Mouse (Mus musculus): ENCODE data around the gene Gm28778. TPM values are rescaled to one million over a fixed set of nuclear protein-coding genes. Genes with fewer than 3 reads are reported as not detected.

Gm28778 gene
- 0.30 and 0.39 TPM in 2 replicates for polyA plus RNA-seq (2021; fragmentation: Nextera tagmentation)
- long read RNA-seq, experiment 1, partial matches to known transcripts = 0 of 2 reads
- long read RNA-seq, experiment 1, other reads (novel, unspliced or antisense) = 2 of 2 reads
- long read RNA-seq, experiment 2 = 0 reads

DNA sequence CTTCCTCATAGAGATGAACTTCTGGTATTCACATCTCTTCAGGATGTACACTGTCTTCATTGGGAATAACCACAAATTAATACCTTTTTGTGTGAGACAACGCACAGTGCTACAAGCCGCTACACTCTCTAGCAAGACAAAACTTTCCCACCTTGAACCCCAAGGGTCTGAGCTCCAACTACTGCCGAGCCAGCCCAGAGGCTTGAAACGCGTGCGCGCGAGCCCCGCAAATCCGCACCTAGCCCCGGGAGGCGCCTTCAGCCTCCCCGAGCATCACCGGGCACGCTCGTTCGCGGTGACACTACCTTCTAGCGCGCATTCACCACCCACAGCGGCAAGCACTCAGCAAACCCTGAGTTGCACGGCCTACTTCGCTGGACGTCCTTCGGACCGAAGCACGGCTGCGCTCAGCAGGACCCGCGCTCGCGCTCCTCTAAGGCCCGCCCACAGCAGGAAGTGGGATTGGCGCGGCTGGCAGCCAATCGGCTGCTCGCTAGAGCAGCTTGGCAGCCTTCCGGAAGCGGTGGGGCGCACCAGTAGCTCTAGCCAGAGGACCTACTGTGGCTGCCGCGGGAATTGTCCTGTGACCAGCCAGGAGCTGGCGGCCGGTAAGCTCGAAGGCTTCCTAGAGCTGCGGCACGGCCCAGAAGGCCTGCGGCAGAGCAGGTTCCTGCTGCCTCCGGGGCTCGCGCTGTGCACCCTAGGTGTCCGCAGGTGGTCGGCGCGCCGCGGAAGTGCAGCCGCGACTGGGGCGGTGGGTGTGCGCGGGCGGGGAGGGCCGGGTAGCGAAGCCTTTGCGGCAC, at the start of gene Gm28778, which contains the start of the genes Pms1 and Ormdl1:
Gene Gm28778, plus strand, starts transcription at position 531 of the 803 bp plus-strand sequence.
Gene Pms1, minus strand, starts transcription at position 438 of the 803 bp plus-strand sequence.
Gene Ormdl1, plus strand, starts transcription at position 515 of the 803 bp plus-strand sequence.

DNA sequence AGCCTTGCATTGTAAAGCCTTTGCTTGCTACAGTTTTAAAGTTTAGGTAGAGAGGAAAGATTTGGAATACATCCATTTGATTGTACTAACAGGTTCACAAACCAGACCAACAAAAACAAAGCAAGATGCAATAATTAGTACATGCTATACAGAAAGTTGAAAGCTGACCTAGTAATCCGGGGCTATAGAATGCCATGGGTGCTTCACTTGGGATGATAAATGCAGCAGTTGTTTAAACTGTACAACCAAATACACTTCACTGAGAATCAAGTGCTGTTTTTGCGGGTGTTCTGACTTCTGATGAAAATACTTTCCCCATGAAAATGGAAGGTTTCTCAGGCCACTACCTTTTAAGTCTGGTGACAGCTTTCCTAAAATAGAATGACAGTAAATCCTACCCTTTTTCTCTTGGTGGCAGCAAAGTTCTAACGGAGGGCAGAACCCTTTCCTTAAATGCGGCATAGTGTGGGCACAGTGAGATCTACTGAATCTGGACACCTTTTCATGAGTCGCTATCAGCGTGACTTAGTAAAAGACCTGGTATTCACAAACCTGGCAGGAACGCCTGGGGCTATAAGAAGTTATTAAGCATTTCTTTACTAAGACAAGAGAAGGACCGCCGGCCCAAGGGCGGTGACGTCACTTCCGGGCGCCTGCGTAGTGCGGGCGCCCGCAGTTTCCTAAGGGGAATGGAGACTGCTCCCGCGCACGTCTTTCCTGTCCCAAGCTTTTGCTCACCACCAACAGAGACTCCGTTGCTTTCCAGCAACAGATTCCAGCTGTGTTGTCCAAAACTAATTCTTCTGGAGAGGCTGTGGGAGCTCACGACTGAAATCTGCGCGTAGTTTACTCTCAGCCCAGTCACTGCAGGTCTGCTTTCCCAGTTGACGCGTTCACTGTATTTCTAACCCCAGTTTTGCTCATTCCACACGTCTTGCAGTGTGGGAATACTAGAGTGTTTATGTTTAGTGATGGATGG, 16.4 kb downstream of the Gm28778 start, which contains the start of gene Osgepl1:
Gene Osgepl1, plus strand, starts transcription at position 636 of the 979 bp plus-strand sequence.

DNA sequence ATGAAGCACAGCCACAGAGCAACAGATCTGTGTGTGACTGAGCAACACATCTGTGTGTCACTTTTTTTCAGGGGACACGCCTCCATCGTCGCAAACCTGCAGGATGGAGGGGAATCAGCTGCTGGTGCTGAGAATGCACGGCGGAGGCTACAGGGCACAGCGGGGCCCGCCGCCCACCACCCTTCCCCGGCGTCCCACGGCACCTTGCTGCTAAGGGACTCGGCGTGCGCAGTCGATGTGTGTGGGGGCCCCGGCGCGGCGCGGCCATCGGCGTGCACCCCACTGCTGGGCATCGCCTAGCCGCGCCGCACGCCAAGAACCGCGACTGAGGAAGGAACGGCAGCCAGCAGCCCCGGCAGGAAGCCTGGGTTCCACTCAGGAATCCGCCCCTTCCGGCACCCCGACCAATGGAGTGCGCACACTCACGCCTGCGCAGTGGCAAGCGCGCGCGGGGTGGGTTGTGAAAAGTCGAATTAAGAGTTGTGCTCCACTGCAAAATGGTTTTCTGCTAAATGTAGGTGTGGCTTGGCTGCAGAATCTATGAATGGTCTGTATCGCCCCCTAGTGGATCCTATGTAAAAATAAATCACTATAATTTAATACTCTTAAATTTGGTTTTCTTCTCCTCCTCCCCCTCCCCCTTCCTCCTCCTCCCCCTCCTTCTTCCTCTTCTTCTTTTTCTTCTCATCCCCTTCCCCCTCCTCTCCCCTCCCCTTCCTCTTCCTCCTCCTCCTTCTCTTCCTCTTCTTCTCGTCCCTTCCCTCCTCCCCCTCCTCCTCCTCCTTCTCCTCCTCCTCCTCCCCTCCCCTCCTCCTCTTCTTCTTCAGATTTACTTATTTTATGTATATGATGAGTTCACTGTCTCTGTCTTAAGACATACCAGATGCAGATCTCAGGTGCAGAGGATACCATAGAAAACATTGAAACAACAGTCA, 55.7 kb downstream of the Gm28778 start, which contains the start of the genes Asdurf, Gm28551 and Asnsd1:
Gene Asdurf, minus strand, starts transcription at position 293 of the 935 bp plus-strand sequence.
Gene Gm28551, minus strand, starts transcription at position 341 of the 935 bp plus-strand sequence.
Gene Asnsd1, minus strand, starts transcription at position 426 of the 935 bp plus-strand sequence.

Other genes with a start within 250 kb of the Gm28778 start
- gene Mstn, start 235.5 kb upstream of the Gm28778 start, polyA plus RNA-seq (2021; fragmentation: Nextera tagmentation) = 0.23 and 0.24 TPM in 2 replicates
- not detected in 2 replicates for gene 1700019A02Rik, start 109.5 kb upstream of the Gm28778 start, polyA plus RNA-seq (2021; fragmentation: Nextera tagmentation)
- gene Pms1, start 93 bp upstream of the Gm28778 start, polyA plus RNA-seq (2021; fragmentation: Nextera tagmentation) = 5.7 and 7.6 TPM in 2 replicates
- gene Ormdl1, start within 50 bp of the Gm28778 start, polyA plus RNA-seq (2021; fragmentation: Nextera tagmentation) = 12.3 and 14.2 TPM in 2 replicates
- gene Osgepl1, start 16.5 kb downstream of the Gm28778 start, polyA plus RNA-seq (2021; fragmentation: Nextera tagmentation) = 15.3 and 17.0 TPM in 2 replicates
- 1.9 TPM in 1 of 2 replicates, not detected in the other for gene Asdurf, start 55.5 kb downstream of the Gm28778 start, polyA plus RNA-seq (2021; fragmentation: Nextera tagmentation)
- gene Gm28551, start 55.6 kb downstream of the Gm28778 start, polyA plus RNA-seq (2021; fragmentation: Nextera tagmentation) = 0.20 and 0.41 TPM in 2 replicates
- 22.3 and 22.5 TPM in 2 replicates for gene Asnsd1, start 55.6 kb downstream of the Gm28778 start, polyA plus RNA-seq (2021; fragmentation: Nextera tagmentation)